Mouse (Mus musculus) cerebellum, adult 2 months (tissue): ENCODE data around the gene Trpc7.

ENCODE experiments used
- CTCF ChIP-seq: fragments of 200-500 bp; IDR thresholded peaks from 2 replicates; pipeline ENCODE4 v1.5.1; 2011; ENCODE audit warnings: low read depth, mild to moderate bottlenecking, control low read depth, low read length, moderate library complexity, borderline replicate concordance; ENCODE audit not compliant: insufficient read depth
- POLR2A ChIP-seq: fragments of 200-500 bp; IDR thresholded peaks from 2 replicates; pipeline ENCODE4 v1.6.1; 2011; ENCODE audit warnings: low read length, control low read depth, borderline replicate concordance; ENCODE audit not compliant: insufficient read depth

- TF ChIP-seq CTCF = no peak
- TF ChIP-seq POLR2A = no peak
Observed at GRCm38 (mm10) chr13:56747554-56747953, 148.2 kb downstream of the Trpc7 start.
